Mouse (Mus musculus): ENCODE measurements at regions not wholly inside any gene's neighbourhood (a gene's known extent, or its start where the extent isn't known, plus 50 kb on each side); places are given as distances from the start of the nearest gene placed in this dataset.
A peak's percentile ranks its signal among the peaks of the same experiment; 100 is the strongest.

DNA sequence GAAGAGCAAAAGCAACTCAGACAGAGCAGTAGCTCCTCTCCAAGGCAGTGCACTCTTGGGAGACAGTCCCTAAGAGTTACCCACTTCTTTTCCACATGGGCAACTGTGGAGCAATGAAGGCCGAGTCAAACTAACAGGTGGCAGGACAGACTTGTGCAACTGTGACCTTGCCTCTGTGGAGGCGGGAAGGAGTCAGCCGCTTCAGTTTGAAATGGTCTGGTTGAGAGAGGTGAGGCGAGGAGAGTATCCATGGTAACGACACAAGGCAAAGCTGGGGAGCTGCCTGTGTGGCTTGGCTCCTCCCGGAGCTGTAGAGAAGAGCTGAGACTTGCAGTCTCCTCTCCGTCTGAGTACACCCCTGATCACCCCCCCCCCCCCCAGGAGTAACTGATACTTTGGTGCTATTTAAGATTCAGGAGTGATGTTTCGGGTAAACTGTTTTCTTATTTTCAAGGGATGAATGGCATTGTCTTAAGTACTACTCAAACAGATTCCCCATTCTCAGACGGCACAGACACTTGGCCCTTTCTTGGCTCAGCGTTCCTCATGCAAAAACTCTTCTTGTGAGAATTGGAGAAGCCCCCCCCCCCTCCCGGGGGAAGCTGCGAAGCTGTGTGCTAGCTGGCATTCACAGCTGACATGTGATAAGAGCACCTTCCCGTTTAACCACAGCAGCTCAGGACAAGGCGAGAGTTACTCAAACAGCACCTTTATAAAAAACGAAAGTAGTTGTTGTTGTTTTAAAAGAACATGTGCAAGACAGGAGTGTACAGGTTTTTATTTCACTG is 54.9 kb upstream of the Chst1 start:
- H3K27me3 ChIP-seq, result no peaks in the 10 kb centered on the region
- 10% methylated on average over 15 of the region's 15 CpGs for WGBS
- no peak overlapping the region for H3K27ac ChIP-seq (replicated peaks)
- H3K4me3 ChIP-seq (replicated peaks), result no peak overlapping the region
- H3K4me1 ChIP-seq, result peaks cover 5% of the 10 kb centered on the region; the same call in 1 of the 2 replicates
- H3K9ac ChIP-seq, result no peak overlapping the region
- no peaks in the 10 kb centered on the region for H3K36me3 ChIP-seq
- ATAC-seq (ENCODE audit: insufficient number of reproducible peaks, low FRiP score, low TSS enrichment, low read depth), result no peak
- H3K4me2 ChIP-seq (replicated peaks), result no peak overlapping the region
- no peaks in the 10 kb centered on the region for H3K9me3 ChIP-seq (replicated peaks)

DNA sequence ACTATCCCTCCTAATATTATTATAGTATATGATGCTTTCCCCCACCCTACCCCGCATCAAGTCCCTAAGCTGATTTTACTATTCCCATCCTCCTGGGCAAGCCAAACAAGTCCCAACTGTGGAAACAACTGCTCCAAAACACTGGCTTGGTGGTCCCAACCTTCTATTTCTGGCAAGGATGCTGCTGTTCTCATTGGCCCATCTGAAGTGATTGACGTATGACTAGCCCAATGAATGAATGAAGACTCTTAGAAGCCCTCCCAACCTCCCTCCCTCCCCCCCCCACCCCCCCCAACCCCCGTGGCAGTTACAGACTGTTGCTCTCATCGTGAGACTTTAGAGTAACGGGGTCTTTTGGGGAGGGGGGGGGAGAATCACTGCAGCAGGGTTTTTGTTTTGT is 58.7 kb upstream of the Chst1 start:
- no peak for ATAC-seq (ENCODE audit: insufficient number of reproducible peaks, low FRiP score, low TSS enrichment, low read depth)
- Histone ChIP-seq H3K9ac (no peak overlapping the region), H3K4me2 (replicated peaks) (no peak overlapping the region), H3K9me3 (replicated peaks) (no peaks in the 10 kb centered on the region), H3K4me1 (peaks cover 5% of the 10 kb centered on the region; the same call in 1 of the 2 replicates), H3K27me3 (no peaks in the 10 kb centered on the region), H3K27ac (replicated peaks) (no peak overlapping the region), H3K36me3 (no peaks in the 10 kb centered on the region), H3K4me3 (replicated peaks) (no peak overlapping the region)
- WGBS, result 56% methylated on average over 5 of the region's 5 CpGs

DNA sequence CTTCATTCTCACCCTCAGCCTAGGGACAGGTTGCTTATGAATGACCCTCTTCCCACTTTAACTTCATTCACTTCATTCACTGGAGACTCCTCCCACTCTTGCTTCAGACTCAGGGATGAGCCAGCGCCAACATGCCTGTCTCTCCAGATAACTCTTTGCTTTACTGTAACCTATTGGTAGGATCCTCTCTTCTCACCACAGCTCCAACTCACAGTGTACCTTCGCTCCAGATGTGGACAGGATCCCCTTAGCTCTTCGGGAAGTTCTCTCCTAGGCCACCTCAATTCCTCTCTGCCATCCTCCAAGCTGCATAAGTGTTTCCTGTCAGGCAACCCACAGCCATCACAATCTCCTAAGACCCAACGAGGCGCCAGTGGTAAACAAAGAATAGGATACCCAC is 67.5 kb upstream of the Chst1 start:
- H3K4me2 ChIP-seq (replicated peaks), result no peak overlapping the region
- H3K36me3 ChIP-seq, result no peaks in the 10 kb centered on the region
- H3K4me1 ChIP-seq, result peaks cover 6% of the 10 kb centered on the region; the same call in 1 of the 2 replicates
- WGBS, result 86% methylated on average over 5 of the region's 5 CpGs
- H3K27me3 ChIP-seq, result no peaks in the 10 kb centered on the region
- no peak overlapping the region for H3K9ac ChIP-seq
- ATAC-seq (ENCODE audit: insufficient number of reproducible peaks, low FRiP score, low TSS enrichment, low read depth), result no peak
- no peaks in the 10 kb centered on the region for H3K9me3 ChIP-seq (replicated peaks)
- H3K27ac ChIP-seq (replicated peaks), result no peak overlapping the region
- no peak overlapping the region for H3K4me3 ChIP-seq (replicated peaks)

DNA sequence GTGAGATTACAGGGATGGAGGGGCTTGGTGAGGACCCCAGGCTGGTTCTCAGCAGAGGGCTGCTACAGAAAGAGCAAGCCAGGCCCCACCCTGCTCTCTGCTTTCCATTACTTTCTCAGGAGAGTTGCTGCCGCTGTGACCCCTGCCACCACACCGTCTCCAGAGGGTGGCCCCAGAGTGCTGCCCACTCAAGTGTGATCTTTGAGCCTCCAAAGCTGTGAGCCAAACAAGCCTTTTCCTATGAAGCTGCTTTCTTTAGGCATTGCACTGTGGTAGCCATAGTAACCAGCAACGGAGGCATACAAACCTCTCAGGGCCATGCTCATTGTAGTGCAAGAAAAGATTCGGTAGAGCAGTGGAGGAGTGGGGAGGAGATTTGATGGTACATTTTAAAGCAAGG is 68.8 kb upstream of the Chst1 start:
- H3K36me3 ChIP-seq, result no peaks in the 10 kb centered on the region
- no peak for ATAC-seq (ENCODE audit: insufficient number of reproducible peaks, low FRiP score, low TSS enrichment, low read depth)
- H3K4me2 ChIP-seq (replicated peaks), result no peak overlapping the region
- 72% methylated on average over 4 of the region's 4 CpGs for WGBS
- H3K27ac ChIP-seq (replicated peaks), result no peak overlapping the region
- no peaks in the 10 kb centered on the region for H3K9me3 ChIP-seq (replicated peaks)
- H3K4me1 ChIP-seq, result peaks cover 6% of the 10 kb centered on the region; the same call in 1 of the 2 replicates
- no peak overlapping the region for H3K4me3 ChIP-seq (replicated peaks)
- H3K27me3 ChIP-seq, result no peaks in the 10 kb centered on the region
- H3K9ac ChIP-seq, result no peak overlapping the region

DNA sequence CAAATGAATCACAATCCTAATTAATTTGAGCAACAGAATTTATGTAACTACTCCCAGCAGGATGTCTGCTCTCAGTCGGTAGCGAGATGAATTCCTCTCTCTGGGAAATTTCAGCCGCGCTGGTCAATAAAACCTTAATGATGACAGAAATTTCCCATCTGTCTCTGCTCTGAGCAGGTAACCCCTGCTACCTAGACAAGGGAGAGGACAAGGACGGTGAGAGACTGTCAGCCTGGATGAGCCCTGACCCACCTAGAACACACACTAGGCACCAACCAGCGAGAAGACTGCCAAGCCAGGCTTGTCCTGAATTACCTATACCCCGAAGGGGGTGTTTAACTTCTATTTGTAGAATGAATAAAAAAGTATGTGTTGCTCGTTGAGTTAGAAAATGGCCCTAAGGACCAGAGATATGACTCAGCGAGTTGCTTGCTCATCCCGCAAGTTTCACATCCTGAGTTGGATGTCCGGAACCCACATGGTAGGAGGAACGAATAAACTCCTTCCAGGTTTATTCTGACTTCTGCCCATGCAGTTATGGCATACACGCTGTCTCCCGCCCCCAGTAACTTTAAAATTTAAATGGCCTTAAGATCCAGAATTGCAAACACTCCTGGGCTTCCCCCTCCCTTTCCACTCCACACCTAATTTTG is 69.5 kb upstream of the Slc35c1 start:
- H3K27me3 ChIP-seq, result no peaks in the 10 kb centered on the region
- peak overlapping the region; percentile 72 for H3K4me2 ChIP-seq (replicated peaks)
- peaks cover 6% of the 10 kb centered on the region; the same call in 1 of the 2 replicates for H3K4me1 ChIP-seq
- no peaks in the 10 kb centered on the region for H3K9me3 ChIP-seq (replicated peaks)
- no peak for ATAC-seq (ENCODE audit: insufficient number of reproducible peaks, low FRiP score, low TSS enrichment, low read depth)
- no peaks in the 10 kb centered on the region for H3K36me3 ChIP-seq
- no peak overlapping the region; the same call in 1 of the 2 replicates for H3K9ac ChIP-seq
- peak overlapping the region; percentile 46 for H3K4me3 ChIP-seq (replicated peaks)
- no peak overlapping the region for H3K27ac ChIP-seq (replicated peaks)
- 38% methylated on average over 14 of the region's 14 CpGs for WGBS

DNA sequence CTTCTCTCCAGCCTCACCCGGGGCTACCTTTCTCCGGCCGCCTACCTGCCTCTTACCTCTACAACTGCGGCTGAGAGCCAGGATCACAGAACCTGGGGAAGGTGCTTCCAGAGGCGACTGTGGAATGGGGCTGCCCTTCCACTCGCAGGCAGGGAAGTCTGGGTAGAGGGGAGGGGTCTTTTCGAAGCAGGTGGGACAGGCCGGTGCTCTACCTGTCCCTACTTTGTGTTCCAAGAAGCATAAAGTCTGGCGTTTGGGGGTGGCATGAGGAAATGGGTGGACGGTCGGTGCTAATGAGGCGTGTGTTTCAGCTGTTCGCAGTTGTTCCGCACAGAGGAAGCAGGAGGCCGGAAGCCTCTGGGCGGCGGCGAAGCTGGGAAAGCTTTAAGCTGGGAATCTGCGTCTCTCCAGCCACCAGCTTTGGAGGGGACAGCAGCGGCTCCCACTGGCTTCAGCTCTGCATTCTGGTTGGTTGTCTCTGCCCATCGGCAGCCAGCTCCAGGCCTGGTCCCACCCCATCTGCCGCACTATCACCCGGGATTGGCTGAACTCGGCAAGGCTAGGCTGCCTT is 68.8 kb upstream of the Slc35c1 start:
- Histone ChIP-seq H3K4me3 (replicated peaks) (peak overlapping the region; percentile 46), H3K4me1 (peaks cover 6% of the 10 kb centered on the region; the same call in 1 of the 2 replicates), H3K9ac (peak overlapping the region; percentile 33), H3K36me3 (no peaks in the 10 kb centered on the region), H3K9me3 (replicated peaks) (no peaks in the 10 kb centered on the region), H3K4me2 (replicated peaks) (peak overlapping the region; percentile 72), H3K27ac (replicated peaks) (0 out of 2 replicates have a peak overlapping the region, but pooled peaks have one; percentile 35), H3K27me3 (no peaks in the 10 kb centered on the region)
- peak; percentile 91 for ATAC-seq (ENCODE audit: insufficient number of reproducible peaks, low FRiP score, low TSS enrichment, low read depth)
- WGBS, result 5% methylated on average over 24 of the region's 24 CpGs

DNA sequence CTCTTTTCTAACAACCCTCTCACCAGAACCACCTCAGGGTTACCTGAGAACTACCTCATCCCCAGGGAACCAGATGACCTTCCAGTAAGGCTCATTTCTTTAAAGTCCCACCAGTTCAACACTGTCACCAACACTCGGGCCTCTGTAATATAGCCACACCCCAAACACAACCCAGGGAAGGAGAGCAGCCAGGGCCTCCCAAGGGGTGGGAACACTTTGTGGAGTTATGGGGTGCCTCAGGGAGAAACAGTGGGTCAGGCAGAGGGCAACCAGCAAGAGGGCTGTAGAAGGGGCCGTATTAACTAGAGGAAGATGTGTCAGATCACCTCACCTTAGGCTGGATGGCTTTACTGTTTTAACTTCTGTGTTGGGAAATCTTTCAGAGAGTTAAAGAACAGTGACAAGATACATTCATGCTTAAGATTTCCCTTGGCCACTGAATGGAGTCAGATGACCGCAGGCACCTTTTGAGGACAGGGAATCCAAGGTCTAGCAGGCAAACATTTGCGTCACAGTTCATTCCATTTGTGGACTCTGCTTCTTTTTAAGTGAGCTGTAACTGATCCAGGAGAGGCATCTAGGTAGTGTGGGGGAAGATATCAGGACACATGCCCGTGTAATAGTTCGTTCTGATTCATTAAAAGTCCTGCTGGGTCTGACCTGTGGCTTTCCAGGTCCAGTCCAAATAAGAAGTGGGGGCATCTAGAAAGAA is 67.9 kb upstream of the Slc35c1 start:
- Histone ChIP-seq H3K27me3 (no peaks in the 10 kb centered on the region), H3K27ac (replicated peaks) (no peak overlapping the region), H3K9ac (0 out of 2 replicates have a peak overlapping the region, but pooled peaks have one; percentile 33), H3K4me3 (replicated peaks) (no peak overlapping the region), H3K36me3 (no peaks in the 10 kb centered on the region), H3K4me1 (peaks cover 6% of the 10 kb centered on the region; the same call in 1 of the 2 replicates), H3K9me3 (replicated peaks) (no peaks in the 10 kb centered on the region), H3K4me2 (replicated peaks) (no peak overlapping the region)
- 73% methylated on average over 6 of the region's 6 CpGs for WGBS
- no peak for ATAC-seq (ENCODE audit: insufficient number of reproducible peaks, low FRiP score, low TSS enrichment, low read depth)

DNA sequence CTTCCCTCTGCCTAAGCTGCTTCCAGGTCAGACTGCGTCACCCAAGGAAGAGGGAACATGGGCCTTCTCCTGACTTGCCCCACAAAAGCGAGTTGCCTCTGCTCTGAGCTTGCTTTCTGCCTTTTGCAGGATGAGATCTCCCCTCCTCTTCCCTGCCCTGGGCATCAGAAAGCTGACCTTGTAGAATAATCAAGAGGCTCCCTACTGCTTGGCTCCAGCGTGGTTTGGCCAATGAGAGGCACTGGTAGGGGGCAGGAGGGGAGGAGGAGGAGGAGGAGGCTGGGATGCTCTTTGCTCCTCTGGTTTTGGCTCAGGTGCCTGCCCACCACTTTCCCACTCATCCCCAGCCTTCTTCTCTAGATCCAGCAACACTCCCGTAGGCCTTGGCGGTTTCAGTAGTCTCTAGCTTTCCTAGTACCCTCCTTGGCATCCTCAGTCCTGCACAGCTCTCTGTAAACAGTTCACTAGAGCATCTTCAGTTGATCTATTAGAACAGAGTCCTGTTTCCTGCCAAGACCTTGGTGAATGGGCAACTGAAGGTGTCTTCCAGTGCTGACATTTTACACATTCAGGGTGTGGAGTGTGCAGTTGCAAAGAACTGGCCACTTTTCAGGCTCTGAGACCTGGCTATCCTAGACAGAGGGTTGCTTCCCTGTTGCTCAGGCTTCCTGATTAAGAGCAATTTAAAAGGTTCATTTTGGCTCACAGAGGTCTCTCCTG is 66.5 kb upstream of the Slc35c1 start:
- no peak overlapping the region for H3K4me2 ChIP-seq (replicated peaks)
- WGBS, result 67% methylated on average over 5 of the region's 5 CpGs
- H3K36me3 ChIP-seq, result no peaks in the 10 kb centered on the region
- H3K27me3 ChIP-seq, result no peaks in the 10 kb centered on the region
- H3K4me1 ChIP-seq, result peaks cover 6% of the 10 kb centered on the region; the same call in 1 of the 2 replicates
- no peak overlapping the region for H3K9ac ChIP-seq
- H3K4me3 ChIP-seq (replicated peaks), result no peak overlapping the region
- no peak for ATAC-seq (ENCODE audit: insufficient number of reproducible peaks, low FRiP score, low TSS enrichment, low read depth)
- H3K9me3 ChIP-seq (replicated peaks), result no peaks in the 10 kb centered on the region
- H3K27ac ChIP-seq (replicated peaks), result no peak overlapping the region

DNA sequence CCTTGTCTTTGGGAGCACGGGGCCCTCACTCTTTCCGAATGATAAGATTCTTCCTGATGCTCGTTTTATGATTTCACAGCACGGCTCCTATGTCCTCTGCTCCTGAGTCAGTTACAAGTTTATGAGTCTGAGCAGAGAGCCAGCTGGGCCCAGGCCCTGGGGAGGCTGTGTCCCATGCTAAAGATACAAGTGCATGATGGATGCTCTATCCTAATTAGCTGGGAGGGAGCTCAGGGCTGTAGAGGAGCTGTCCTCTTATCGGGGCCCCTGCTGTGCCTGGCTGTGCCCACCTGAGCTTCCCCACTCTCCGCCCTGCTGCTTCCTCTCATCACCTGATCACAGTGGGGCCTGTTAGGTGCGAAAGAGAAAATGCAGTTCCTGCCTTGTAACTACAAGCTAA is 65.3 kb upstream of the Slc35c1 start:
- Histone ChIP-seq H3K4me3 (replicated peaks) (no peak overlapping the region), H3K27ac (replicated peaks) (no peak overlapping the region), H3K4me1 (peaks cover 6% of the 10 kb centered on the region; the same call in 1 of the 2 replicates), H3K36me3 (no peaks in the 10 kb centered on the region), H3K9ac (no peak overlapping the region), H3K27me3 (no peaks in the 10 kb centered on the region), H3K9me3 (replicated peaks) (no peaks in the 10 kb centered on the region), H3K4me2 (replicated peaks) (no peak overlapping the region)
- ATAC-seq (ENCODE audit: insufficient number of reproducible peaks, low FRiP score, low TSS enrichment, low read depth), result no peak
- 79% methylated on average over 7 of the region's 7 CpGs for WGBS

DNA sequence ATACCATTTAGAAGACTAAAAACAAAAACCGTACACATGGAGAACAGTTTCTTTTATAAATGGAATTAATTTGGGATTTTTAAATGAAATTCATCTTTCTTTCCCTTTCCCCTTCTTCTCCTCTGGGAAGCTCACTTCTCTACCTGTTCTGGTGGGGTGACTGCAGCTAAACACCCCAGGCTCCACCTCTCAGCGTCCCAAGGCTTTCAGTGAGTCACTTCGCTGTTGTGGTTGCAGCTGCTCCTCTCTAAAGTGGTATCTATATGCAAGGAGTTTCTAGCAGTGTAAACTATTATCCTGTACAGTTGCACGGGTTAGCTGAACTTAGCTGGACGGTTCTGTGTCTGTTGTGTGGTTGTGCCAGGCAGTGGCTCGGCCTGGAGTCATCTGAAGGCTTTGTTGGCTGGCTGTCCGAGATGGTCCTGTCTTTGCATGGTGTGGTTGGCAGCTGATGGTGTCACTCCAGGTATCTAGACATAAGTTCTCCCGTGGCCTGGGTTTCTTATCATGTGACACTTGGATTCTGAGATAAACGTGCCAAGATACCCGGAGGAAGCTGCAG is 64.8 kb upstream of the Slc35c1 start:
- 77% methylated on average over 10 of the region's 10 CpGs for WGBS
- no peak for ATAC-seq (ENCODE audit: insufficient number of reproducible peaks, low FRiP score, low TSS enrichment, low read depth)

More for the DNA sequence above, 64.8 kb upstream of the Slc35c1 start:
- Histone ChIP-seq H3K36me3 (no peaks in the 10 kb centered on the region), H3K4me1 (peaks cover 6% of the 10 kb centered on the region; the same call in 1 of the 2 replicates), H3K4me3 (replicated peaks) (no peak overlapping the region), H3K27ac (replicated peaks) (no peak overlapping the region), H3K9ac (no peak overlapping the region), H3K27me3 (no peaks in the 10 kb centered on the region), H3K4me2 (replicated peaks) (no peak overlapping the region), H3K9me3 (replicated peaks) (no peaks in the 10 kb centered on the region)
